Mouse (Mus musculus): Measurements from ENCODE around the gene Gm10719.

The Gm10719 gene

DNA sequence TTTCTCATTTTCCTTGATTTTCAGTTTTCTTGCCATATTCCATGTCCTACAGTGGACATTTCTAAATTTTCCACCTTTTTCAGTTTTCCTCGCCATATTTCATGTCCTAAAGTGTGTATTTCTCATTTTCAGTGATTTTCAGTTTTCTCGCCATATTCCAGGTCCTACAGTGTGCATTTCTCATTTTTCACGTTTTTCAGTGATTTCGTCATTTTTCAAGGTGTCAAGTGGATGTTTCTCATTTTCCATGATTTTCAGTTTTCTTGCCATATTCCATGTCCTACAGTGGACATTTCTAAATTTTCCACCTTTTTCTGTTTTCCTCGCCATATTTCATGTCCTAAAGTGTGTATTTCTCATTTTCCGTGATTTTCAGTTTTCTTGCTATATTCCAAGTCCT, 8.4 kb downstream of the Gm10719 start:
- 75% methylated on average over 5 of the region's 6 CpGs for WGBS

DNA sequence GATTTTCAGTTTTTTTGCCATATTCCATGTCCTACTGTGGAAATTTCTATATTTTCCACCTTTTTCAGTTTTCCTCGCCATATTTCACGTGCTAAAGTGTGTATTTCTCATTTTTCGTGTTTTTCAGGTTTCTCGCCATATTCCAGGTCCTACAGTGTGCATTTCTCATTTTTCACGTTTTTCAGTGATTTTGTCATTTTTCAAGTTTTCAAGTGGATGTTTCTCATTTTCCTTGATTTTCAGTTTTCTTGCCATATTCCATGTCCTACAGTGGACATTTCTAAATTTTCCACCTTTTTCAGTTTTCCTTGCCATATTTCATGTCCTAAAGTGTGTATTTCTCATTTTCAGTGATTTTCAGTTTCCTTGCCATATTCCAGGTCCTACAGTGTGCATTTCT, 8.9 kb downstream of the Gm10719 start:
- WGBS, result 75% methylated on average over 5 of the region's 5 CpGs

DNA sequence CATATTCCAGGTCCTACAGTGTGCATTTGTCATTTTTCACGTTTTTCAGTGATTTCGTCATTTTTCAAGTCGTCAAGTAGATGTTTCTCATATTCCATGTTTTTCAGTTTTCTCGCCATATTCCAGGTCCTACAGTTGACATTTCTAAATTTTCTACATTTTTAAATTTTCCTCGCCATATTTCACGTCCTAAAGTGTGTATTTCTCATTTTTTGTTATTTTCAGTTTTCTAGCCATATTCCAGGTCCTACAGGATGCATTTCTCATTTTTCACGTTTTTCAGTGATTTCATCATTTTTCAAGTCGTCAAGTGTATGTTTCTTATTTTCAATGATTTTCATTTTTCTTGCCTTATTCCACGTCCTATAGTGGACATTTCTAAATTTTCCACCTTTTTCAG, 9.5 kb downstream of the Gm10719 start:
- WGBS, result 69% methylated on average over 9 of the region's 9 CpGs

DNA sequence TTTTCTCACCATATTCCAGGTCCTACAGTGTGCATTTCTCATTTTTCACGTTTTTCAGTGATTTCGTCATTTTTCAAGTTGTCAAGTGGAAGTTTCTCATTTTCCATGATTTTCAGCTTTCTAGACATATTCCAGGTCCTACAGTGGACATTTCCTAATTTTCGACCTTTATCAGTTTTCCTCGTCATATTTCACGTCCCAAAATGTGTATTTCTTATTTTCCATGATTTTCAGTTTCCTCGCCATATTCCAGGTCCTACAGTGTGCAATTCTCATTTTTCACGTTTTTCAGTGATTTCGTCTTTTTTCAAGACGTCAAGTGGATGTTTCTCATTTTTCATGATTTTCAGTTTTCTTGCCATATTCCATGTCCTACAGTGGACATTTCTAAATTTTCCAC, 10.0 kb downstream of the Gm10719 start:
- WGBS, result 74% methylated on average over 9 of the region's 9 CpGs

DNA sequence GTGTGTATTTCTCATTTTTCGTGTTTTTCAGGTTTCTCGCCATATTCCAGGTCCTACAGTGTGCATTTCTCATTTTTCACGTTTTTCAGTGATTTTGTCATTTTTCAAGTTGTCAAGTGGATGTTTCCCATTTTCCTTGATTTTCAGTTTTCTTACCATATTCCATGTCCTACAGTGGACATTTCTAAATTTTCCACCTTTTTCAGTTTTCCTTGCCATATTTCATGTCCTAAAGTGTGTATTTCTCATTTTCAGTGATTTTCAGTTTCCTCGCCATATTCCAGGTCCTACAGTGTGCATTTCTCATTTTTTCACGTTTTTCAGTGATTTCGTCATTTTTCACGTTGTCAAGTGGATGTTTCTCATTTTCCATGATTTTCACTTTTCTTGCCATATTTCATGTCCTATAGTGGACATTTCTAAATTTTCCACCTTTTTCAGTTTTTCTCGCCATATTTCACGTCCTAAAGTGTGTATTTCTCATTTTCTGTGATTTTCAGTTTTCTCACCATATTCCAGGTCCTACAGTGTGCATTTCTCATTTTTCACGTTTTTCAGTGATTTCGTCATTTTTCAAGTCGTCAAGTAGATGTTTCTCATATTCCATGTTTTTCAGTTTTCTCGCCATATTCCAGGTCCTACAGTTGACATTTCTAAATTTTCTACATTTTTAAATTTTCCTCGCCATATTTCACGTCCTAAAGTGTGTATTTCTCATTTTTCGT, 12.2 kb downstream of the Gm10719 start:
- 62% methylated on average over 13 of the region's 16 CpGs for WGBS

DNA sequence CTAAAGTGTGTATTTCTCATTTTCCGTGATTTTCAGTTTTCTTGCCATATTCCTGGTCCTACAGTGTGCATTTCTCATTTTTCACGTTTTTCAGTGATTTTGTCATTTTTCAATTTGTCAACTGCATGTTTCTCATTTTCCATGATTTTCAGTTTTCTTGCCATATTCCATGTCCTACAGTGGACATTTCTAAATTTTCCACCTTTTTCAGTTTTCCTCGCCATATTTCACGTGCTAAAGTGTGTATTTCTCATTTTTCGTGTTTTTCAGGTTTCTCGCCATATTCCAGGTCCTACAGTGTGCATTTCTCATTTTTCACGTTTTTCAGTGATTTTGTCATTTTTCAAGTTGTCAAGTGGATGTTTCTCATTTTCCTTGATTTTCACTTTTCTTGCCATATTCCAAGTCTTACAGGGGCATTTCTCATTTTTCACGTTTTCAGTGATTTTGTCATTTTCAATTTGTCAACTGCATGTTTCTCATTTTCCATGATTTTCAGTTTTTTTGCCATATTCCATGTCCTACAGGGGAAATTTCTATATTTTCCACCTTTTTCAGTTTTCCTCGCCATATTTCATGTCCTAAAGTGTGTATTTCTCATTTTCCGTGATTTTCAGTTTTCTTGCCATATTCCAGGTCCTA, 13.6 kb downstream of the Gm10719 start:
- 67% methylated on average over 2 of the region's 10 CpGs for WGBS

DNA sequence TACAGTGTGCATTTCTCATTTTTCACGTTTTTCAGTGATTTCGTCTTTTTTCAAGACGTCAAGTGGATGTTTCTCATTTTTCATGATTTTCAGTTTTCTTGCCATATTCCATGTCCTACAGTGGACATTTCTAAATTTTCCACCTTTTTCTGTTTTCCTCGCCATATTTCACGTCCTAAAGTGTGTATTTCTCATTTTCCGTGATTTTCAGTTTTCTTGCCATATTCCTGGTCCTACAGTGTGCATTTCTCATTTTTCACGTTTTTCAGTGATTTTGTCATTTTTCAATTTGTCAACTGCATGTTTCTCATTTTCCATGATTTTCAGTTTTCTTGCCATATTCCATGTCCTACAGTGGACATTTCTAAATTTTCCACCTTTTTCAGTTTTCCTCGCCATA, 17.1 kb downstream of the Gm10719 start, which contains the start of gene Gm17535:
Gm17535 (plus strand) TSS at position 301 of the 400 bp plus-strand sequence.
- 40% methylated on average over 1 of the region's 8 CpGs for WGBS

DNA sequence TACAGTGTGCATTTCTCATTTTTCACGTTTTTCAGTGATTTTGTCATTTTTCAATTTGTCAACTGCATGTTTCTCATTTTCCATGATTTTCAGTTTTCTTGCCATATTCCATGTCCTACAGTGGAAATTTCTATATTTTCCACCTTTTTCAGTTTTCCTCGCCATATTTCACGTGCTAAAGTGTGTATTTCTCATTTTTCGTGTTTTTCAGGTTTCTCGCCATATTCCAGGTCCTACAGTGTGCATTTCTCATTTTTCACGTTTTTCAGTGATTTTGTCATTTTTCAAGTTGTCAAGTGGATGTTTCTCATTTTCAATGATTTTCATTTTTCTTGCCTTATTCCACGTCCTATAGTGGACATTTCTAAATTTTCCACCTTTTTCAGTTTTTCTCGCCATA, 19.4 kb downstream of the Gm10719 start, which contains the start of gene Gm10715:
Gm10715 (plus strand) TSS at position 301 of the 400 bp plus-strand sequence.
- 81% methylated on average over 8 of the region's 8 CpGs for WGBS

DNA sequence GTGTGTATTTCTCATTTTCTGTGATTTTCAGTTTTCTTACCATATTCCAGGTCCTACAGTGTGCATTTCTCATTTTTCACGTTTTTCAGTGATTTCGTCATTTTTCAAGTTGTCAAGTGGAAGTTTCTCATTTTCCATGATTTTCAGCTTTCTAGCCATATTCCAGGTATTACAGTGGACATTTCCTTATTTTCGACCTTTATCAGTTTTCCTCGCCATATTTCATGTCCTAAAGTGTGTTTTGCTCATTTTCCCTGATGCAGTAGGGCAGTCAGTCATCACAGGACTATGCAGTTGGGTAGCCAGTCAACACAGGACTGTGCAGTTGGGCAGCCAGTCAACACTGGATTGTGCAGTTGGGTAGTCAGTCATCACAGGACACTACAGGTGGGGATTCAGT, 21.0 kb downstream of the Gm10719 start:
- 66% methylated on average over 4 of the region's 4 CpGs for WGBS
